In genomic region chr13:102906004-102906660, GRCm38 (mm10) we compare ENCODE assay signal across 8 mouse cellular contexts.
DNase-seq lines count a peak whose midpoint lies in the region; ATAC-seq and TF ChIP-seq lines count a peak whose summit lies in the region.

No protein-coding gene starts in this region.

- TF ChIP-seq POLR2A in cortical plate, adult 2 months (IDR thresholded peaks at IDR 0.05; ENCODE audit: extremely low read depth, insufficient read depth, low read length) = peak; percentile 30

- no peak for TF ChIP-seq CTCF in cortical plate, adult 2 months (IDR thresholded peaks at IDR 0.05; ENCODE audit: extremely low read depth, insufficient read depth, low read length)
- TF ChIP-seq CTCF in left cerebral cortex, adult 2 months (IDR thresholded peaks at IDR 0.05) = no peak

- H3K4me1 ChIP-seq in cortical plate, adult 2 months (ENCODE audit: control insufficient read depth, insufficient read depth, low read length) = peaks cover 6% of the 10 kb centered on the region; the same call in 1 of the 2 replicates

- peak; percentile 88 for ATAC-seq in activated CD4-positive, CD25-positive, alpha-beta regulatory T cell, adult 4 months
- peak; percentile 68 for ATAC-seq in megakaryocyte, adult 5-6 weeks (ENCODE audit: poor library complexity, severe bottlenecking)

- peak; percentile 57 to 58 for DNase-seq in gastrocnemius, adult 8-10 months (ENCODE audit: low spot score in 2 of 2)
- peak; percentile 83 for DNase-seq in hindlimb bud, embryonic 11.5 days (ENCODE audit: extremely low spot score, low read depth, low spot score)
- DNase-seq in left cerebral cortex, adult 2 months (ENCODE audit: extremely low spot score in 1 of 2, low spot score in 2 of 2) = peak; percentile 70 to 75
- peak; percentile 82 to 85 for DNase-seq in right cerebral cortex, adult 2 months (ENCODE audit: low spot score in 2 of 2)
- DNase-seq in urinary bladder, postnatal 25 days (ENCODE audit: low spot score) = peak; percentile 52

- 0 out of 2 replicates have a peak overlapping the region, but pooled peaks have one; percentile 37 for H3K27ac ChIP-seq in cortical plate, adult 2 months (ENCODE audit: insufficient read depth, low read length)
- peak overlapping the region; percentile 86 for H3K27ac ChIP-seq in left cerebral cortex, adult 2 months

- intact Hi-C loops in left cerebral cortex, adult 2 months (cut with DNase I) = no loop called here

- H3K4me3 ChIP-seq in cortical plate, adult 2 months (ENCODE audit: insufficient read depth, low read length) = peak overlapping the region; percentile 53
- peak overlapping the region; percentile 61 for H3K4me3 ChIP-seq in left cerebral cortex, adult 2 months

Comparison
In these comparisons a context has a peak if more than half of its experiments do, and no peak if none do; other contexts are left out.
1. Peak in every context shown above with its lines: DNase-seq, ATAC-seq, H3K4me3 ChIP-seq and H3K27ac ChIP-seq.